ENCODE assay signal across 23 mouse cellular contexts in genomic region chr2:167363272-167364045, GRCm38 (mm10). TPM values are rescaled to one million over a fixed set of nuclear protein-coding genes. Genes with fewer than 3 reads are reported as not detected.
DNase-seq lines count a peak whose midpoint lies in the region; ATAC-seq lines count a peak whose summit lies in the region.
"Had no signal": no experiment of that assay in that cellular context is flagged by ENCODE, and none has a peak within 500 bp of the region (broad histone marks: within the 10 kb centered on the region; RNA-seq: fewer than 3 reads in every experiment).

No protein-coding gene starts in this region.

- no peak for ATAC-seq in CD4-positive, CD25-positive, alpha-beta regulatory T cell, adult 4 months
- ATAC-seq in hematopoietic stem cell, adult 5-6 weeks (replicated peaks in 1 of 2; ENCODE audit: insufficient read depth in 1 of 2, low FRiP score in 2 of 2, low TSS enrichment in 1 of 2, low read depth in 1 of 2, poor library complexity in 2 of 2, severe bottlenecking in 2 of 2), result peak; percentile 65 to 78
- no peak for ATAC-seq in inflammation-experienced regulatory T-cells, adult 6 months
- ATAC-seq: forebrain, embryonic 14.5 days; intestine, embryonic 15.5 days; Patski had no signal

- DNase-seq in CD4-positive, CD25-positive, alpha-beta regulatory T cell, adult 2 months (ENCODE audit: low read depth, low spot score), result peak; percentile 21
- peak; percentile 44 for DNase-seq in 416B (ENCODE audit: low read depth)
- DNase-seq in R1 (ENCODE audit: low read depth, low spot score), result peak; percentile 48
- DNase-seq in kidney, adult 11 months, result no peak
- no peak for DNase-seq in kidney, postnatal 4 days
- DNase-seq: adrenal gland, postnatal 10 days; cerebellum, adult 8-10 months; cerebellum, postnatal 25 days; gastrocnemius, postnatal 25 days; heart, adult 11 months; heart, postnatal 36 days; kidney, adult 8-10 months; kidney, postnatal 10 days; midbrain, embryonic 14.5 days; right cerebral cortex, postnatal 14 days; thymus, adult 18-20 months; thymus, postnatal 25 days had no signal

RNA-seq across cellular contexts. Expression of gene B4galt5, which starts 14.5 kb away (rescaled TPM):
- polyA plus RNA-seq in CD4-positive, CD25-positive, alpha-beta regulatory T cell, adult 4 months (2017; shearing (Covaris generic)), result 1 to 10 TPM; 6.3 to 9.4 TPM
- 9.9 and 21.1 TPM in 2 replicates for total RNA-seq in hematopoietic stem cell, adult 5-6 weeks (2017)
- 10 to 100 TPM in 1 of 3 experiments, 1 to 10 TPM in 2; 5.1 to 16.7 (median 5.2) TPM for polyA plus RNA-seq in inflammation-experienced regulatory T-cells, adult 6 months (2017; shearing (Covaris generic))

RNA-seq across cellular contexts. Expression of gene Slc9a8, which starts 58.1 kb away (rescaled TPM):
- 10 to 100 TPM; 42.4 to 75.1 TPM for polyA plus RNA-seq in CD4-positive, CD25-positive, alpha-beta regulatory T cell, adult 4 months (2017; shearing (Covaris generic))
- total RNA-seq in hematopoietic stem cell, adult 5-6 weeks (2017), result 38.8 and 56.3 TPM in 2 replicates
- polyA plus RNA-seq in inflammation-experienced regulatory T-cells, adult 6 months (2017; shearing (Covaris generic)), result 10 to 100 TPM; 28.6 to 62.5 (median 41.6) TPM

Comparison
In these comparisons a context has a peak if more than half of its experiments do, and no peak if none do; other contexts are left out.
1. DNase-seq: peak in CD4-positive, CD25-positive, alpha-beta regulatory T cell, adult 2 months (single experiment), 416B (single experiment) and R1 (single experiment); none in kidney, adult 11 months (single experiment) and kidney, postnatal 4 days (0 of 2).
2. ATAC-seq: peak in hematopoietic stem cell, adult 5-6 weeks (2 of 2); none in CD4-positive, CD25-positive, alpha-beta regulatory T cell, adult 4 months (single experiment) and inflammation-experienced regulatory T-cells, adult 6 months (single experiment).